Mouse (Mus musculus): ENCODE measurements around the gene Arf6. TPM values are rescaled to one million over a fixed set of nuclear protein-coding genes. Genes with fewer than 3 reads are reported as not detected.

The Arf6 gene
- total RNA-seq, 1 experiment: 89.3 TPM

GRCm38 (mm10) chr12:69417701-69418291 lies 45.8 kb downstream of the Arf6 start:
- TF ChIP-seq ZC3H11A (IDR thresholded peaks at IDR 0.05; ENCODE audit: borderline replicate concordance, low read depth, low read length): no peak
- H3K27ac ChIP-seq (ENCODE audit: insufficient read depth, low read depth, low read length, poor library complexity, severe bottlenecking): no peak overlapping the region
- peaks cover 3 to 5% of the 10 kb centered on the region in 2 experiments; a peak in 1 of 4 replicates for H3K4me1 ChIP-seq (ENCODE audit: control insufficient read depth in 2 of 2, insufficient read depth in 2 of 2, low read length in 2 of 2, poor library complexity in 1 of 2)
- in situ Hi-C loops (cut with MboI; ENCODE audit: low sequenced_read_pairs in 2 of 2, unreplicated experiment in 2 of 2): no loop called here
- no peaks in the 10 kb centered on the region for H3K36me3 ChIP-seq (ENCODE audit: control insufficient read depth, insufficient read depth, low read length, poor library complexity, severe bottlenecking)
- H3K9me3 ChIP-seq (ENCODE audit: control insufficient read depth, insufficient read depth, low read depth, low read length): no peaks in the 10 kb centered on the region
- H3K9ac ChIP-seq (ENCODE audit: insufficient read depth, low read depth, low read length, poor library complexity, severe bottlenecking): no peak overlapping the region
- DNase-seq (ENCODE audit: low read depth, low spot score): no peak
- peak overlapping the region in 1 of 2 experiments; percentile 1; a peak in 1 of 4 replicates for H3K4me3 ChIP-seq (ENCODE audit: insufficient read depth in 1 of 2, low read depth in 1 of 2, low read length in 2 of 2, poor library complexity in 1 of 2, severe bottlenecking in 1 of 2)

- Histone ChIP-seq H3K27ac (ENCODE audit: insufficient read depth, low read depth, low read length, poor library complexity, severe bottlenecking) (no peak overlapping the region), H3K36me3 (ENCODE audit: control insufficient read depth, insufficient read depth, low read length, poor library complexity, severe bottlenecking) (no peaks in the 10 kb centered on the region), H3K9me3 (ENCODE audit: control insufficient read depth, insufficient read depth, low read depth, low read length) (no peaks in the 10 kb centered on the region), H3K9ac (ENCODE audit: insufficient read depth, low read depth, low read length, poor library complexity, severe bottlenecking) (no peak overlapping the region), H3K4me1 (ENCODE audit: control insufficient read depth in 2 of 2, insufficient read depth in 2 of 2, low read length in 2 of 2, poor library complexity in 1 of 2) (peaks cover 3 to 5% of the 10 kb centered on the region in 2 experiments; a peak in 1 of 4 replicates), H3K4me3 (ENCODE audit: insufficient read depth in 1 of 2, low read depth in 1 of 2, low read length in 2 of 2, poor library complexity in 1 of 2, severe bottlenecking in 1 of 2) (peak overlapping the region in 1 of 2 experiments; percentile 1; a peak in 1 of 4 replicates)
- TF ChIP-seq HCFC1 (IDR thresholded peaks at IDR 0.05; ENCODE audit: borderline replicate concordance, insufficient read depth, low read length) (no peak), ZNF384 (IDR thresholded peaks at IDR 0.05; ENCODE audit: low read depth, low read length) (no peak), MAFK (IDR thresholded peaks at IDR 0.05; ENCODE audit: insufficient read depth, low read depth, low read length) (no peak), ZC3H11A (IDR thresholded peaks at IDR 0.05; ENCODE audit: borderline replicate concordance, low read depth, low read length) (no peak), CHD2 (IDR thresholded peaks at IDR 0.05; ENCODE audit: low read depth, low read length) (no peak)
- in situ Hi-C loops (cut with MboI; ENCODE audit: low sequenced_read_pairs in 2 of 2, unreplicated experiment in 2 of 2): no loop called here
- DNase-seq (ENCODE audit: low read depth, low spot score): no peak
Measured at GRCm38 (mm10) chr12:69418606-69419005, 46.7 kb downstream of the Arf6 start.

DNA sequence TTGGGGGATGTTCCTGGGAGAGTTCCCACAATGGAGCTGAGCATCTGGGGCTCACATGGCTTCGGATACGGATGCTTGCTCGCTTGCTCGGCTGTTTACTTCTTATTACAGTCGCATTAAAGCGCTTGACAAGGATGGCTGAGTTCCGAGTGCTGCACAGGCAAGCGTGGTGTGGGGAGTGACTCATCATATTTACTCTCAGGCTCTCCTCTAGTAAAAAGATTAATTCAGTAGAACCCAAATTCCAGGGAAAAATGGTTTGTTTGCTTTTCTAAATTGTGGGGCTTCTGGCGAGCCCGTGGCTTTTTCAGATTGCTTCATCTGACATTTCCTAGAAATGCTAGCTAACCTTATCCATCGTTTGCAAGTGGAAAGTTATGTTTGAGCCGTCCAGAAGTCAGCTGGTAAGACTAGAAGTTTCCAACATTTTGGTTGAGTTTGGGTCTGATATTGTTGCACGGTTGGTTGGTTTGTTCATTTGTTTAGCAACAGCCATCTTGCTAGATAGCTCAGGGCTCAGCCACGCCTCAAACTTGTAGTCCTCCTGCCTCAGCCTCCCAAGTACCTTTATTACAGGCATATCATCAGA lies 47.2 kb downstream of the Arf6 start:
- no peak for TF ChIP-seq MAFK (IDR thresholded peaks at IDR 0.05; ENCODE audit: insufficient read depth, low read depth, low read length)
- no peak overlapping the region for H3K9ac ChIP-seq (ENCODE audit: insufficient read depth, low read depth, low read length, poor library complexity, severe bottlenecking)
- H3K9me3 ChIP-seq (ENCODE audit: control insufficient read depth, insufficient read depth, low read depth, low read length): no peaks in the 10 kb centered on the region
- no peak overlapping the region for H3K27ac ChIP-seq (ENCODE audit: insufficient read depth, low read depth, low read length, poor library complexity, severe bottlenecking)
- peaks cover 3 to 5% of the 10 kb centered on the region in 2 experiments; a peak in 1 of 4 replicates for H3K4me1 ChIP-seq (ENCODE audit: control insufficient read depth in 2 of 2, insufficient read depth in 2 of 2, low read length in 2 of 2, poor library complexity in 1 of 2)
- in situ Hi-C loops (cut with MboI; ENCODE audit: low sequenced_read_pairs in 2 of 2, unreplicated experiment in 2 of 2): no loop called here
- H3K36me3 ChIP-seq (ENCODE audit: control insufficient read depth, insufficient read depth, low read length, poor library complexity, severe bottlenecking): no peaks in the 10 kb centered on the region
- DNase-seq (ENCODE audit: low read depth, low spot score): no peak
- no peak overlapping the region for H3K4me3 ChIP-seq (ENCODE audit: insufficient read depth in 1 of 2, low read depth in 1 of 2, low read length in 2 of 2, poor library complexity in 1 of 2, severe bottlenecking in 1 of 2)

DNA sequence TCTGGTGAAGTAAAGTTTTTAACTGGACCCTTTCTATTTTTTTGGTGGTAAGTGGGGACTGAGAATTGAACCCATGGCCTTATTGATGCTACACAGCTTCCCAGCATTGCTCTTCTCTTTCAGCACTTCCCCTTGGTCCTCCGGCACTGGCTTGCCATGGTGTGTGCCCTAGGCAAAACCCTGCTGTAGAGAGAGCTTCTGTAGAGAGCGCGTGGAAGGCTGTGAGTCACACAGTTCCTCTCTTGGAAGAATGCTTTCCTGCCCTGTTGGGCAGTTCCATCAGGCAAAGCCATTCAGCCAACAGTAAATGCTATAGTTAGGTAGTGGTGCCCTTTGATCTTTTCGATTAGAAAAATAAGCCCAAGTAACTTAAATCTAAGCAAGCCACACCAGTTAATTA lies 47.7 kb downstream of the Arf6 start:
- DNase-seq (ENCODE audit: low read depth, low spot score): no peak
- TF ChIP-seq ZNF384 (IDR thresholded peaks at IDR 0.05; ENCODE audit: low read depth, low read length) (no peak), ZC3H11A (IDR thresholded peaks at IDR 0.05; ENCODE audit: borderline replicate concordance, low read depth, low read length) (no peak), HCFC1 (IDR thresholded peaks at IDR 0.05; ENCODE audit: borderline replicate concordance, insufficient read depth, low read length) (no peak)
- no peak overlapping the region for H3K9ac ChIP-seq (ENCODE audit: insufficient read depth, low read depth, low read length, poor library complexity, severe bottlenecking)
- no peaks in the 10 kb centered on the region for H3K36me3 ChIP-seq (ENCODE audit: control insufficient read depth, insufficient read depth, low read length, poor library complexity, severe bottlenecking)
- no peak overlapping the region for H3K4me3 ChIP-seq (ENCODE audit: insufficient read depth in 1 of 2, low read depth in 1 of 2, low read length in 2 of 2, poor library complexity in 1 of 2, severe bottlenecking in 1 of 2)
- H3K9me3 ChIP-seq (ENCODE audit: control insufficient read depth, insufficient read depth, low read depth, low read length): no peaks in the 10 kb centered on the region
- H3K4me1 ChIP-seq (ENCODE audit: control insufficient read depth in 2 of 2, insufficient read depth in 2 of 2, low read length in 2 of 2, poor library complexity in 1 of 2): peaks cover 3 to 5% of the 10 kb centered on the region in 2 experiments; a peak in 1 of 4 replicates
- no peak overlapping the region for H3K27ac ChIP-seq (ENCODE audit: insufficient read depth, low read depth, low read length, poor library complexity, severe bottlenecking)
- in situ Hi-C loops (cut with MboI; ENCODE audit: low sequenced_read_pairs in 2 of 2, unreplicated experiment in 2 of 2): no loop called here

DNA sequence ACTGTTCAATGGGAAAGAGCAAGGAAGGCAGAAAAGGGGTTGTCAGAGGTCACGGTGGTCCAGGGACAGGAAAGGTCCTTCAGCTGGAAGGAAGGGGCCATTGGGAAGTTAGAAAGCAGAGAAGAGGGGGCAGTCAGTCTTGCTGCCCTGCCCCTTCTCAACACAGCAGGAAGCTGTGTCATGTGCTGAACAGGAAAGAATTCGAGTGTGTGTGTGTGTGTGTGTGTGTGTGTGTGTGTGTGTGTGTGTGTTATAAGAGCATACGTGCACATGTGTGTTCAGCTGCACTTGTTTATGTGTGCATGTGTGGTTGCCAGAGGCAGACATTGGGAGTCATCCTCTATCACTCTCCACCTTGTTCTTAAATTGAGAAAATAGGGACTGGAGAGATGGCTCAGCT lies 48.8 kb downstream of the Arf6 start:
- no peaks in the 10 kb centered on the region for H3K9me3 ChIP-seq (ENCODE audit: control insufficient read depth, insufficient read depth, low read depth, low read length)
- H3K9ac ChIP-seq (ENCODE audit: insufficient read depth, low read depth, low read length, poor library complexity, severe bottlenecking): no peak overlapping the region
- TF ChIP-seq ZC3H11A (IDR thresholded peaks at IDR 0.05; ENCODE audit: borderline replicate concordance, low read depth, low read length) (no peak), CHD2 (IDR thresholded peaks at IDR 0.05; ENCODE audit: low read depth, low read length) (no peak), HCFC1 (IDR thresholded peaks at IDR 0.05; ENCODE audit: borderline replicate concordance, insufficient read depth, low read length) (no peak), MAFK (IDR thresholded peaks at IDR 0.05; ENCODE audit: insufficient read depth, low read depth, low read length) (no peak), ZNF384 (IDR thresholded peaks at IDR 0.05; ENCODE audit: low read depth, low read length) (no peak)
- DNase-seq (ENCODE audit: low read depth, low spot score): no peak
- no peaks in the 10 kb centered on the region for H3K36me3 ChIP-seq (ENCODE audit: control insufficient read depth, insufficient read depth, low read length, poor library complexity, severe bottlenecking)
- no peak overlapping the region for H3K4me3 ChIP-seq (ENCODE audit: insufficient read depth in 1 of 2, low read depth in 1 of 2, low read length in 2 of 2, poor library complexity in 1 of 2, severe bottlenecking in 1 of 2)
- peaks cover 3 to 5% of the 10 kb centered on the region in 2 experiments; a peak in 1 of 4 replicates for H3K4me1 ChIP-seq (ENCODE audit: control insufficient read depth in 2 of 2, insufficient read depth in 2 of 2, low read length in 2 of 2, poor library complexity in 1 of 2)
- no peak overlapping the region for H3K27ac ChIP-seq (ENCODE audit: insufficient read depth, low read depth, low read length, poor library complexity, severe bottlenecking)
- in situ Hi-C loops (cut with MboI; ENCODE audit: low sequenced_read_pairs in 2 of 2, unreplicated experiment in 2 of 2): no loop called here
